30 mouse cellular contexts compared by ENCODE assay signal in the genomic region with DNA sequence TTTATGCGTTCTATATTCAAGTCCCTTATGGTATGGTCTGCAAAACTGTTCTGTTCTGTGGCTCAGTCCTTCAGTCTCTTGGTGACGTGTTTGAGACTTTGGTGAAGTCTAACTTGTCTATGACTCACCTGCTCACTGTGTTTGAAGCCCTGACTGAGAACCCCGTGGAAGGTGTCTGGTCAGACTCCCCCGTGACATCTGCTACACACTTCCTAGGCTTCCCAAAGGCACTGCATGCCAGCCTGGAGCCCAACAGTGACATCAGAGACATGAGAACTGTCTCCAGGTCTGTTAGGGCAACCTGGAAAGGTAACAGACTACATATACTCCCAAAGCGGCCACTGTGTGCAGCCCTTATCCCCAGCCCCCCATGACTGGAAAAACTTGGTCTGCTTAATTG. TPM values are rescaled to one million over a fixed set of nuclear protein-coding genes. Genes with fewer than 3 reads are reported as not detected.
"Had no signal": no experiment of that assay in that cellular context is flagged by ENCODE, and none has a peak within 500 bp of the region (broad histone marks: within the 10 kb centered on the region; RNA-seq: fewer than 3 reads in every experiment).

No protein-coding gene starts in this region.

- H3K27me3 ChIP-seq: embryonic facial prominence, embryonic 12.5 days; embryonic facial prominence, embryonic 13.5 days; embryonic facial prominence, embryonic 15.5 days; forebrain, embryonic 12.5 days; forebrain, embryonic 13.5 days; forebrain, embryonic 15.5 days had no signal

- H3K4me2 ChIP-seq: embryonic facial prominence, embryonic 12.5 days; embryonic facial prominence, embryonic 13.5 days; embryonic facial prominence, embryonic 15.5 days; forebrain, embryonic 12.5 days; forebrain, embryonic 13.5 days; forebrain, embryonic 15.5 days had no signal

- H3K27ac ChIP-seq: embryonic facial prominence, embryonic 10.5 days; embryonic facial prominence, embryonic 12.5 days; embryonic facial prominence, embryonic 13.5 days; embryonic facial prominence, embryonic 15.5 days; forebrain, embryonic 10.5 days; forebrain, embryonic 12.5 days; forebrain, embryonic 13.5 days; forebrain, embryonic 15.5 days; gastrocnemius, adult 2 months; heart, adult 2 months; heart, embryonic 10.5 days had no signal

- H3K4me3 ChIP-seq: embryonic facial prominence, embryonic 10.5 days; embryonic facial prominence, embryonic 12.5 days; embryonic facial prominence, embryonic 13.5 days; embryonic facial prominence, embryonic 15.5 days; erythroblast, embryonic 14.5 days; forebrain, embryonic 10.5 days; forebrain, embryonic 12.5 days; forebrain, embryonic 13.5 days; forebrain, embryonic 15.5 days; gastrocnemius, adult 2 months; heart, adult 2 months; heart, embryonic 10.5 days had no signal

- H3K4me1 ChIP-seq: embryonic facial prominence, embryonic 10.5 days; embryonic facial prominence, embryonic 12.5 days; embryonic facial prominence, embryonic 13.5 days; embryonic facial prominence, embryonic 15.5 days; forebrain, embryonic 15.5 days; heart, embryonic 10.5 days had no signal

- H3K9ac ChIP-seq: embryonic facial prominence, embryonic 12.5 days; embryonic facial prominence, embryonic 13.5 days; embryonic facial prominence, embryonic 15.5 days; forebrain, embryonic 12.5 days; forebrain, embryonic 13.5 days; forebrain, embryonic 15.5 days; forebrain, postnatal 0 days had no signal

- ATAC-seq: forebrain, embryonic 13.5 days; forebrain, embryonic 14.5 days; forebrain, embryonic 15.5 days; forebrain, embryonic 16.5 days; forebrain, postnatal 0 days had no signal

- DNase-seq: cerebellum, adult 2 months; cerebellum, adult 8-10 months; cerebellum, adult 9-10 months; cerebellum, adult 9-11 months; cerebellum, postnatal 10 days; cerebellum, postnatal 14 days; cerebellum, postnatal 25 days; cerebellum, postnatal 36 days; embryo, embryonic 11 days; forebrain, postnatal 0 days; gastrocnemius, adult 2 months; gastrocnemius, postnatal 10 days; gastrocnemius, postnatal 14 days; gastrocnemius, postnatal 25 days; gastrocnemius, postnatal 36 days; heart, adult 18-20 months; heart, adult 2 months had no signal

- H3K9me3 ChIP-seq: embryonic facial prominence, embryonic 10.5 days; embryonic facial prominence, embryonic 12.5 days; embryonic facial prominence, embryonic 13.5 days; embryonic facial prominence, embryonic 15.5 days; forebrain, embryonic 10.5 days; forebrain, embryonic 12.5 days; forebrain, embryonic 13.5 days; forebrain, embryonic 15.5 days; heart, embryonic 10.5 days had no signal

RNA-seq across cellular contexts. Expression of a gene that starts 41.6 kb away (rescaled TPM):
- total RNA-seq: common myeloid progenitor, adult 5-6 weeks had no signal
